Mouse (Mus musculus) small intestine, adult 2 months (tissue): Measurements from ENCODE around the gene Olfml2b.

ENCODE experiments used
- CTCF ChIP-seq: fragments of 200-500 bp; IDR thresholded peaks from 2 replicates; pipeline ENCODE4 v1.5.1; 2012; ENCODE audit warnings: low read depth, mild to moderate bottlenecking, control low read depth, inconsistent platforms, low read length, moderate library complexity, mixed read lengths; ENCODE audit not compliant: insufficient replicate concordance, insufficient read length; ENCODE audit errors: extremely low read depth
- POLR2A ChIP-seq: fragments of 200-500 bp; IDR thresholded peaks from 2 replicates; pipeline ENCODE4 v1.6.1; 2012; ENCODE audit warnings: low read depth, mild to moderate bottlenecking, control low read depth, inconsistent platforms, low read length, moderate library complexity

DNA sequence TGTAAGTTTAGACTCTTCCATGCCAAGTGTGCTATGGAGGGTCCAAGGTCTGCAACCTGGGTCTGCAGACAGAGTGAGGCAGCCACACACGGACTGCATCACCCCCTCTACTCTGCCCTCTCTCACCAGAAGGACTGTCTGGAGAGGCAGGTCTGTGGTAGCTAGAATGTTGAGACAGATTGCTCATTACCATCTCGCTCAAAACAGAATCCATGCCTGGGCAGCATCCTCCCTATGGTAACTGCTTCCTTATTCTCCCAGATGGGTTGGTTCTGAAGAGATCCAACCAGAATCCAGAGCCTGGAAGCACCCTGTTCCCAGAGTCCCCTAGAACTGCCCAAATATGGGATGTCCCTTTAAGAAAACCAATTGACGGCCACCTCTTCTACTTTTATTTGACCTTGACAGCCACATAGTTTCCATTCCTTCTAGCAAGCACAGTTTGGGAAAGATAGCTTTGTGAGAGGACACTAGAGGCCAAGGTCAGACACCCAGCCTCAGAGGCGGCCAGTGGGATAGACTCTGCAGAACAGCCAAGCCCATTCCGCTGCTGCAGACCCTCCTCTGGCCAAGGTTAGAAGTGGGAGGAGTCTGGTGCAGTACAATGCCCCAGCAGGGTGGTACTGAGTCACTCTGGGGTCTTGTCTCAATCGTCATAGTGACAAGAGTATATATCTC is 6.9 kb downstream of the Olfml2b start:
- TF ChIP-seq CTCF: no peak
- no peak for TF ChIP-seq POLR2A
